Mouse (Mus musculus): ENCODE results near the gene Gtf2i. TPM values are rescaled to one million over a fixed set of nuclear protein-coding genes. Genes with fewer than 3 reads are reported as not detected.
A peak's percentile ranks its signal among the peaks of the same experiment; 100 is the strongest.

Gene Gtf2i
- polyA plus RNA-seq, 1 experiment from 2014 or later, result 137 TPM

- Histone ChIP-seq H3K4me1 (replicated peaks) (peaks cover 4% of the 10 kb centered on the region; the same call in 1 of the 2 replicates), H3K27ac (no peak overlapping the region), H3K4me2 (replicated peaks) (no peak overlapping the region), H3K9ac (0 out of 2 replicates have a peak overlapping the region, but pooled peaks have one; percentile 10), H3K9me3 (no peaks in the 10 kb centered on the region), H3K4me3 (replicated peaks) (no peak overlapping the region), H3K36me3 (no peaks in the 10 kb centered on the region), H3K27me3 (replicated peaks) (no peaks in the 10 kb centered on the region)
- whole genome bisulfite sequencing, result 62% methylated on average over 12 of the region's 12 CpGs
- peak; percentile 32; the same call in 1 of the 2 replicates for ATAC-seq
These were observed 100.3 kb downstream of the Gtf2i start for GRCm38 (mm10) chr5:134214021-134214806.

- Histone ChIP-seq H3K4me2 (replicated peaks) (no peak overlapping the region), H3K36me3 (no peaks in the 10 kb centered on the region), H3K4me1 (replicated peaks) (peaks cover 4% of the 10 kb centered on the region; the same call in 1 of the 2 replicates), H3K27ac (no peak overlapping the region), H3K27me3 (replicated peaks) (no peaks in the 10 kb centered on the region), H3K4me3 (replicated peaks) (no peak overlapping the region), H3K9ac (no peak overlapping the region), H3K9me3 (no peaks in the 10 kb centered on the region)
- peak; percentile 45; the same call in 1 of the 2 replicates for ATAC-seq
- WGBS, result 17% methylated on average over 11 of the region's 11 CpGs
These were observed 104.5 kb downstream of the Gtf2i start for GRCm38 (mm10) chr5:134209931-134210554.

- Histone ChIP-seq H3K36me3 (0 out of 2 replicates have a peak, but pooled peaks cover 2% of the 10 kb centered on the region), H3K27me3 (replicated peaks) (no peaks in the 10 kb centered on the region), H3K27ac (no peak overlapping the region), H3K9ac (no peak overlapping the region), H3K4me2 (replicated peaks) (no peak overlapping the region), H3K9me3 (no peaks in the 10 kb centered on the region), H3K4me1 (replicated peaks) (peaks cover 4% of the 10 kb centered on the region; the same call in 1 of the 2 replicates), H3K4me3 (replicated peaks) (no peak overlapping the region)
- WGBS, result 78% methylated on average over 10 of the region's 10 CpGs
- no peak for ATAC-seq
These were observed 107.8 kb downstream of the Gtf2i start for GRCm38 (mm10) chr5:134206721-134207120.

- H3K4me1 ChIP-seq (replicated peaks), result no peaks in the 10 kb centered on the region
- H3K27ac ChIP-seq, result no peak overlapping the region
- no peak overlapping the region for H3K4me3 ChIP-seq (replicated peaks)
- 86% methylated on average over 8 of the region's 8 CpGs for WGBS
- H3K27me3 ChIP-seq (replicated peaks), result no peaks in the 10 kb centered on the region
- ATAC-seq, result no peak
- H3K9me3 ChIP-seq, result no peaks in the 10 kb centered on the region
- no peak overlapping the region for H3K4me2 ChIP-seq (replicated peaks)
- no peak overlapping the region for H3K9ac ChIP-seq
- 0 out of 2 replicates have a peak, but pooled peaks cover 7% of the 10 kb centered on the region for H3K36me3 ChIP-seq
These were observed 120.9 kb downstream of the Gtf2i start for GRCm38 (mm10) chr5:134193664-134194063.

- Histone ChIP-seq H3K27ac (no peak overlapping the region), H3K4me3 (replicated peaks) (no peak overlapping the region), H3K4me1 (replicated peaks) (peaks cover 5% of the 10 kb centered on the region), H3K36me3 (no peaks in the 10 kb centered on the region), H3K4me2 (replicated peaks) (no peak overlapping the region), H3K9me3 (no peaks in the 10 kb centered on the region), H3K27me3 (replicated peaks) (no peaks in the 10 kb centered on the region), H3K9ac (no peak overlapping the region)
- no peak for ATAC-seq
- WGBS, result 65% methylated on average over 7 of the region's 7 CpGs
These were observed 126.0 kb downstream of the Gtf2i start for GRCm38 (mm10) chr5:134188571-134188970.

Other genes starting within 250 kb of the Gtf2i start
- 5.1 and 7.7 TPM in 2 replicates for gene Castor2, start 215.0 kb downstream of the Gtf2i start, polyA plus RNA-seq (2015; fragmentation: Nextera tagmentation; extraction: Ambion mirVana)
- 33.1 and 34.6 TPM in 2 replicates for gene Rcc1l, start 138.0 kb downstream of the Gtf2i start, polyA plus RNA-seq (2015; fragmentation: Nextera tagmentation; extraction: Ambion mirVana)
- 8.1 and 8.3 TPM in 2 replicates for gene Gtf2ird2, start 130.7 kb downstream of the Gtf2i start, polyA plus RNA-seq (2015; fragmentation: Nextera tagmentation; extraction: Ambion mirVana)
- gene Ncf1, start 85.1 kb downstream of the Gtf2i start, polyA plus RNA-seq (2015; fragmentation: Nextera tagmentation; extraction: Ambion mirVana), result 4.2 and 6.0 TPM in 2 replicates
- 81.6 and 84.4 TPM in 2 replicates for gene Gtf2ird1, start 142.0 kb upstream of the Gtf2i start, polyA plus RNA-seq (2015; fragmentation: Nextera tagmentation; extraction: Ambion mirVana)
- 3.6 and 3.9 TPM in 2 replicates for gene Clip2, start 237.7 kb upstream of the Gtf2i start, polyA plus RNA-seq (2015; fragmentation: Nextera tagmentation; extraction: Ambion mirVana)
- gene Syna, start 245.4 kb upstream of the Gtf2i start, polyA plus RNA-seq (2015; fragmentation: Nextera tagmentation; extraction: Ambion mirVana), result 0.06 and 0.10 TPM in 2 replicates

All from intestine, embryonic 15.5 days (tissue).